Mouse (Mus musculus) heart, postnatal 0 days (tissue): Measurements from ENCODE around the gene Rpl3. TPM values are rescaled to one million over a fixed set of nuclear protein-coding genes. Genes with fewer than 3 reads are reported as not detected.
A peak's percentile ranks its signal among the peaks of the same experiment; 100 is the strongest.

Experiments used
- ATAC-seq: fragments of 200-750 bp; cut with Nextera tagmentation; 2 replicates; pipeline ENCODE4 v1.8.0; 2017; ENCODE audit warnings: low read depth, moderate number of reproducible peaks, moderate library complexity; ENCODE audit not compliant: insufficient read depth
- DNase-seq: peaks from one replicate; pipeline ENCODE4 v3.0.0-alpha.2; 2016; ENCODE audit warnings: low spot score
- H3K27ac ChIP-seq: fragments of 300-500 bp; sonication (generic); 2 replicates; pipeline ENCODE4 v1.5.1; 2014; ENCODE audit warnings: low read depth, mild to moderate bottlenecking
- H3K27me3 ChIP-seq: fragments of 300-500 bp; sonication (generic); 2 replicates; pipeline ENCODE4 v1.6.1; 2014; ENCODE audit warnings: low read length, mixed read lengths; ENCODE audit not compliant: control insufficient read depth, insufficient read depth
- H3K36me3 ChIP-seq: fragments of 300-500 bp; sonication (generic); replicated peaks from 2 replicates; pipeline ENCODE4 v1.6.1; 2014; ENCODE audit warnings: low read length, mixed read lengths; ENCODE audit not compliant: control insufficient read depth, insufficient read depth
- H3K4me1 ChIP-seq: fragments of 300-500 bp; sonication (generic); 2 replicates; pipeline ENCODE4 v1.6.1; 2014; ENCODE audit warnings: antibody characterized with exemption; ENCODE audit not compliant: control insufficient read depth, insufficient read depth
- H3K4me2 ChIP-seq: fragments of 300-500 bp; sonication (generic); 2 replicates; pipeline ENCODE4 v1.6.1; 2014; ENCODE audit warnings: low read depth, mild to moderate bottlenecking, low read length, moderate library complexity
- H3K4me3 ChIP-seq: fragments of 300-500 bp; sonication (generic); 2 replicates; pipeline ENCODE4 v1.5.1; 2014; ENCODE audit warnings: low read depth, low read length
- H3K9ac ChIP-seq: fragments of 300-500 bp; sonication (generic); replicated peaks from 2 replicates; pipeline ENCODE4 v1.6.1; 2014; ENCODE audit warnings: low read depth, low read length, mixed read lengths
- H3K9me3 ChIP-seq: fragments of 300-500 bp; sonication (generic); replicated peaks from 2 replicates; pipeline ENCODE4 v1.6.1; 2016; ENCODE audit warnings: low read length; ENCODE audit not compliant: control insufficient read depth
- CTCF ChIP-seq: IDR thresholded peaks from 2 replicates; pipeline ENCODE4 v1.5.1; 2016; ENCODE audit warnings: antibody characterized with exemption, control low read depth, low read depth
- EP300 ChIP-seq: IDR thresholded peaks from 2 replicates; pipeline ENCODE4 v1.6.1; 2016; ENCODE audit warnings: antibody characterized with exemption, low read depth
- WGBS: fragments of 180-500 bp; shearing (Covaris S2); extraction: QIAGEN DNeasy Blood & Tissue Kit; methylation state at CpG from one replicate; pipeline ENCODE4 v1.1.7; 2014; 5-methylcytosine and 5-hydroxymethylcytosine counted together
- microRNA-seq: library from miRNA; unstranded; fragments of <30 nt; microRNA quantifications from one replicate; pipeline ENCODE4, GENCODE M21; 2016
- polyA plus RNA-seq: library from polyadenylated mRNA; unstranded; fragments of >200 nt; fragmentation: Nextera tagmentation; extraction: Ambion mirVana; gene quantifications from 2 replicates; pipeline ENCODE4 v1.2.1, GENCODE M21; 2015
- total RNA-seq: library from RNA; depleted of rRNA; stranded (reverse); fragments of >200 nt; gene quantifications from 2 replicates; pipeline ENCODE4 v1.2.3, GENCODE M21; 2014; ENCODE audit warnings: low replicate concordance; rRNA removed

Gene Rpl3
- total and polyA plus RNA-seq, 2 experiments from 2014 or later: 480 to 763 TPM

DNA sequence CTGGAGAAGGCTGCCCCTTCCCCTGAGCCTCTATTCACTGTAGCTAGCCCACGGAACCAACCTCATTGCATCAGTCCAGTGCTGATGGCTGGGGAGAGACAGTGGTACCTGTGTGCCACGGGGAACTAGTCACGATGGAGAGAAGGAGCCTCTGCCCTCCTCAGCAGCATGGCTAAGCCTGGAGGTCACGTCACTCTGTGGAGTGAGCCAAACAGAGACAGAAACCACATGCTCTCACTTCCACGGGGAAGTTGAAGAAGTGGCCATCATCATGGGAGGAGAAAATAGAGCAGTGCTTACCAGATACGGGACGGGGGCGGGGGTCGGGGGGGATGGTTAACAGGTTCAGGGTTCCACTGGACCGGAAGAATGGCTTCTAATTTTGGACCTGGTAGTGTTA is 61.3 kb downstream of the Rpl3 start:
- Histone ChIP-seq H3K4me1 (peaks cover 21% of the 10 kb centered on the region), H3K36me3 (no peaks in the 10 kb centered on the region), H3K9me3 (0 out of 2 replicates have a peak, but pooled peaks cover 3% of the 10 kb centered on the region), H3K4me3 (no peak overlapping the region), H3K27ac (no peak overlapping the region), H3K27me3 (no peaks in the 10 kb centered on the region), H3K4me2 (no peak overlapping the region), H3K9ac (no peak overlapping the region)
- ATAC-seq (no peak), DNase-seq (no peak)
- no peak for TF ChIP-seq EP300
- 75% methylated on average over 10 of the region's 10 CpGs for WGBS

DNA sequence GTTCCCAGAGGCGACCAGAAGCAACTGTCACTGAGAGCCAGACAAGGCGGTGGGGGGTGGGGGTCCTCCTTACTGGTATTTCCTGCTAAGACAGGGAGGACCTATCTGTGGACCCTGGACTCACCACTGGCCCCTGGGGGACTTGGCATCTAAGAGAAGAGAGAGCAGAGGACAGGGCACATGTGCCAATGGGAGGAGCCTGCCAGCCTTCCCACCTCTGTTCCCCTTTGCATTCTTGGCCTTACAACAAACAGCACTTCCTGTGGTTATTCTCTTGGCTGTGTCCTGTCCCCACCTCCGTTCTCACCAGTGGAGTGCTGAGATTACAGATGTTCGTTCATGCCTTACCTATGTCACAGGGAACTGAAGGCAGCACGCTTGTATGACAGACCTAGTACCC is 62.8 kb downstream of the Rpl3 start:
- no peak overlapping the region for H3K4me3 ChIP-seq
- ATAC-seq (no peak), DNase-seq (no peak)
- H3K4me2 ChIP-seq: no peak overlapping the region
- 59% methylated on average over 5 of the region's 5 CpGs for WGBS
- no peak overlapping the region for H3K27ac ChIP-seq
- TF ChIP-seq EP300 (no peak), CTCF (no peak)
- H3K4me1 ChIP-seq: peaks cover 36% of the 10 kb centered on the region
- no peaks in the 10 kb centered on the region for H3K27me3 ChIP-seq
- H3K9ac ChIP-seq: no peak overlapping the region
- H3K36me3 ChIP-seq: no peaks in the 10 kb centered on the region
- 0 out of 2 replicates have a peak, but pooled peaks cover 3% of the 10 kb centered on the region for H3K9me3 ChIP-seq

Small RNA genes within 50 kb of the gene (microRNA-seq; reads per million reads assigned to microRNA genes)
- gene Snord43: 55.7 reads per million, percentile 47 among the genes with 10 or more reads in this experiment

Other genes starting within 250 kb of the Rpl3 start
- gene Apobec3, start 200.2 kb downstream of the Rpl3 start, total RNA-seq: 2.3 and 5.1 TPM in 2 replicates
- gene Apobec3, start 200.2 kb downstream of the Rpl3 start, polyA plus RNA-seq: 6.3 and 6.6 TPM in 2 replicates
- 0.50 and 2.1 TPM in 2 replicates for gene Cbx7, start 120.7 kb downstream of the Rpl3 start, total RNA-seq
- gene Cbx7, start 120.7 kb downstream of the Rpl3 start, polyA plus RNA-seq: 0.82 and 1.0 TPM in 2 replicates
- gene Pdgfb, start 76.9 kb downstream of the Rpl3 start, total RNA-seq: 32.2 and 33.7 TPM in 2 replicates
- gene Pdgfb, start 76.9 kb downstream of the Rpl3 start, polyA plus RNA-seq: 3.3 and 3.5 TPM in 2 replicates
- 104 and 144 TPM in 2 replicates for gene Syngr1, start 534 bp downstream of the Rpl3 start, total RNA-seq
- 140 and 150 TPM in 2 replicates for gene Syngr1, start 534 bp downstream of the Rpl3 start, polyA plus RNA-seq
- 37.3 and 41.2 TPM in 2 replicates for gene Tab1, start 41.3 kb upstream of the Rpl3 start, total RNA-seq
- gene Tab1, start 41.3 kb upstream of the Rpl3 start, polyA plus RNA-seq: 25.0 and 29.1 TPM in 2 replicates
- 0.89 and 1.9 TPM in 2 replicates for gene Mgat3, start 81.9 kb upstream of the Rpl3 start, total RNA-seq
- gene Mgat3, start 81.9 kb upstream of the Rpl3 start, polyA plus RNA-seq: 0.23 and 0.47 TPM in 2 replicates
- gene Mief1, start 142.2 kb upstream of the Rpl3 start, total RNA-seq: 34.5 and 39.8 TPM in 2 replicates
- 17.0 and 17.8 TPM in 2 replicates for gene Mief1, start 142.2 kb upstream of the Rpl3 start, polyA plus RNA-seq
- not detected in 2 replicates for gene AC140267.1, start 144.0 kb upstream of the Rpl3 start, total RNA-seq
- gene AC140267.1, start 144.0 kb upstream of the Rpl3 start, polyA plus RNA-seq: not detected in 2 replicates
- gene Atf4, start 163.3 kb upstream of the Rpl3 start, total RNA-seq: 122 and 128 TPM in 2 replicates
- gene Atf4, start 163.3 kb upstream of the Rpl3 start, polyA plus RNA-seq: 63.5 and 65.0 TPM in 2 replicates
- gene Rps19bp1, start 172.4 kb upstream of the Rpl3 start, total RNA-seq: 13.7 and 21.6 TPM in 2 replicates
- gene Rps19bp1, start 172.4 kb upstream of the Rpl3 start, polyA plus RNA-seq: 34.7 and 35.8 TPM in 2 replicates
- not detected in 2 replicates for gene Cacna1i, start 195.4 kb upstream of the Rpl3 start, total RNA-seq
- gene Cacna1i, start 195.4 kb upstream of the Rpl3 start, polyA plus RNA-seq: not detected in 2 replicates